Mouse (Mus musculus) adrenal gland, postnatal 10 days (tissue): ENCODE results near the gene Adam11. TPM values are rescaled to one million over a fixed set of nuclear protein-coding genes. Genes with fewer than 3 reads are reported as not detected.
A peak's percentile ranks its signal among the peaks of the same experiment; 100 is the strongest.

Source experiments
- DNase-seq: peaks from one replicate; pipeline ENCODE4 v3.0.0; 2021; ENCODE audit warnings: mixed read lengths
- total RNA-seq, 2 experiments: library from RNA; stranded (reverse); gene quantifications; 2 replicates each; pipeline ENCODE4 v1.2.3; 2021

Adam11 gene
- total RNA-seq, 2 experiments from 2014 or later, result 18.6 to 45.3 TPM

GRCm38 (mm10) chr11:102753591-102754324, 7.5 kb upstream of the Adam11 start:
- DNase-seq, result peak; percentile 10

DNA sequence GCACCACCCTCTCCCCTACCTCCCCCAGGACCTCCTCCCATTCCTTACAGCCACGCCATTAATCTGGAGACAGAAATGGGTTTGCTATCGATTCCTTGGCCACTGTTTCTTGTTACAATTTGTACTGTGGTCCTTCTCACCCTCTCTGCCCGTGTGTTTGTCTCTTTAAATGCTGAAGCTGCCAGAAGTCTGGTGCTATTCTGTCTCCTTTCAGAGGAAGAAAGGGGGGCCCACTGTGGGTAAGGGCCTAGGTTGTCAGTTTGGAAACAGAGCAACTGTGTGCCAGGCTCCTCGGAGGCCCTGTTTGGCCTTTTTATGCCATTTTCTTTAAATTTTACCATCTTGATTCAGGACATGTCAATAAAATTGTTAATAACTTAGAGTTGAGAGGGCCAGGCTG, 6.8 kb upstream of the Adam11 start:
- peak; percentile 1 for DNase-seq

DNA sequence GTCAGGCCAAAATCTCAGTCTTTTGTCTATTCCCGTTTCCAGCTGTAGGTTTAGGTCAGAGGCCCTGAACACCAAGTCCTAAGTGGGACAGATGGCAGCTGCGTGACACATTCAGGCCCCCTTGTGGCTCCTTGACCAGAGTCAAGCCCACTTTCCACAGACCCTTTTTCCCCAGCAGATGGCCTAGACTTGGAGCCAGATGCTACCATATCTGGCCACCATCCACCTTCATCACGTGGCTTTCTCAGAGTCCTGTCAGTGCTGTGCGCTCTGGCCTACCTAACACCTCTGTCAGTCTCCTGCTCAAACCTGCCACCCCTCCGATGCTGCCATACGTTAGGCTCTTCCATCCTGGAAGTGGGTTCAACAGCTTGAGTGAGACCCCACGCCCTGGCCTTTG, 5.8 kb upstream of the Adam11 start:
- peak; percentile 1 for DNase-seq

- DNase-seq, result peak; percentile 59
Observed at GRCm38 (mm10) chr11:102758977-102759376, 2.3 kb upstream of the Adam11 start.

DNA sequence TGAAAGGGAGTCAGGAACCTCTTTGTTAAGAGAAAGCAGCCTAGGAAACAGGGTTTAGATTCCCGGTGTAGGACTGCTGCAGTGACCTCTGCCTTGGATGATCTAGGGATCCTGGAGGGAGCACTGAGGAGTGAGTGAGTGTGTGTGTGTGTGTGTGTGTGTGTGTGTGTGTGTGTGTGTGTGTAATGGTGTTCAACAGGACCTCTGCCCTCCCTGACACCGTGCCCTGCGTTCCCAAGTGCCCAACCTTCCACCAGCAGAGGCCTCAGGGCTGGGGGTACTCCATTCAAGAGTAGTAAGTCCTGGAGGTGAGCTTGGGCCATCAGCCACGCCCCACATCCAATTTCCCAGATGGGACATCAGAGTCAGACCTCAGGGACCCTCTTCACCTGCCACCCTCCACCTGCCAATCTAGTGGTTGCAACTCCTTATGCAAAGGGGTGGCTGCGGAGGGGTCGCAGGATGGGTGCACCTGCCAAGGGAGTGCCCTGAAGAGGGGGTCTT, 382 bp upstream of the Adam11 start:
- no peak for DNase-seq

DNA sequence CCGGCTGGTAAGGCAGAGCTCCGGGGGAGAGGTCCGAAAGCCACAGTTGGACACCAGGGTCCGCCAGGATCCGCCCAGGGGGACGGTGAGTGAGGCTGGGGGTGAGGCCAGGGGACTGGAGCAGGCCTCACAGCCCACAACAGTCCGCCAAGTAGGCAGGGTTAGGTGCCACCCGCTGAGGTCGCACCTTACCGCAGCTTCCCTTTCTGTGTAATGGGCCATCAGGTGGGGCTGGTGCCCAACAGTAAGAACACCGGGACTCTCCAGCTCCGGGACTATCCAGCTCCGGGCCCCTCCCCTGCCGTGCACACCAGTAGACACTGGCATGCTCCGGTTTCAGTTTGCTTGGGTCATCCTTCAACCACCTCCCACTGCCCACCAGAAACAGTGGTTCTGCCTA, 1.0 kb downstream of the Adam11 start:
- DNase-seq, result no peak

- no peak for DNase-seq
Observed at GRCm38 (mm10) chr11:102763009-102763767, 1.9 kb downstream of the Adam11 start.

GRCm38 (mm10) chr11:102765416-102765815, 4.2 kb downstream of the Adam11 start:
- no peak for DNase-seq

- DNase-seq, result peak; percentile 33
Observed at GRCm38 (mm10) chr11:102767055-102767670, 5.9 kb downstream of the Adam11 start.

- DNase-seq, result no peak
Observed at GRCm38 (mm10) chr11:102769141-102769540, 7.9 kb downstream of the Adam11 start.

GRCm38 (mm10) chr11:102769993-102770661, 8.9 kb downstream of the Adam11 start:
- DNase-seq, result peak; percentile 0

DNA sequence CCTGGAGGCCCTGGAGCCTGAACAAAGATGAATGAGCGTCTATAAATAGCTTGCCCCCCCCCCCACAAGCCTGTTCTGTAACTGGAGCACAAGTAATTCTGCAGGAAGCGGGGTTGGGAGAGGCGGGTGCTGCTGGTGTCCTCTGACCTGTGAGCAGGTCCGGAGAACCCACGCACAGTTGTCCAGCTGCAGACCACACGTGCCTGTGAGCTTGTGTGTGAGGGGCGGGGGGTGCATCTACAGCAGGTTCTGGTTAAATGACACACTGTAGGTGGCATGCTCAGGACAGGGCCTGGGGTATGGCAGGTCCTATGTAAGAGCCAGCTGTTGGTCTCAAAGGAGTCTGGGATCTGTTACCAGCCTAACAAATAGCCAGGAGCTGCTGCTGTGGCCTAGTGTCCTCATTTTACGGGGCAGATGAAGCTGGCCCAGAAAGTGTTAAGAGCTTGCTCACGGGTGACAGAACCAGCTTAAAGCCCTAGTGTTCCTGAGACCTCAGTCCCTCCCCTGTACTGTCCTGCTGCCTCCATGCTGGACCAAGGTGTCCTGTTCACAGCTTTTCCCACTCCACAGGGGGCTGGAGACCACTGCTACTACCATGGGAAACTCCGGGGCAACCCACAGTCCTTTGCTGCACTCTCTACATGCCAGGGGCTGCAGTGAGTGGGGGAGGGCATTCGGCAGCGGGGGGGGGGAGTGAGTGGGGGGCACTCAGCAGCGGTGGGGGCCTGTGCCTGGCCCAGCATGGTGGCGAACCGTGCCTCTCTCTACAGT, 9.6 kb downstream of the Adam11 start:
- no peak for DNase-seq

DNA sequence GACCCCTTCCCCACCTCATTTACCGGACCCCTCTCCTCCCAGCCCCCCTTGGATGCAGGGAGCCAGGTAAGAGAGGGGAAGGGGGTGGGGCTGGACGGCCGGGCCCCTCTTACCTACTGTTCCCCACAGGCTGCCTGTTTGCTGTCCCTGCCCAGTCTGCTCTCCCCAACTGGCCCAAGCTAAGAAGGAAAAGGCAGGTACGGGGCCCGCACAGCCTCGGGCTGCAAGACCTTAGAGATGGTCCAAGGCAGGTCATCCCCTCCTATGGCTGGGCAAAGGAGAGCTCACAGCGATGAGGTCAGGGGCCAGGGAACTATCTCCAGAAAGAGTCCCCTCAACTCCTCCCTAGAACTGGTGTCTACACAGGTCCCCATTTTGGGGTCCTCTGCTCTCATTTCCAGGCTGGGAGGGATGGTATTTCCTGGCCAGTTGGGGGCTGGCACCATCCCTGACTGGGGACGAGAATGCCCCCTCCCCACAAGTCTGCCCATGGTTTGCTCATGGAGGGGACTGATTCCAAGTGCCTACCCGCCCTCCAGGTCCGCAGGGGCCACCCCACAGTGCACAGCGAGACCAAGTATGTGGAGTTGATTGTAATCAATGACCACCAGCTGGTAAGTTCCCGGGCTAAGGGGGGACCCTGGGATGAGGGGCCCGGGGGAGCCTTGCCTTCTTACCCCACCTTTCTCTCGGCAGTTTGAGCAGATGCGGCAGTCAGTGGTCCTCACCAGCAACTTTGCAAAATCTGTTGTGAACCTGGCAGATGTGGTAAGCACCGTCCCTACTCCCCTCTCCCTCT, 10.9 kb downstream of the Adam11 start:
- DNase-seq, result no peak

- no peak for DNase-seq
Observed at GRCm38 (mm10) chr11:102772771-102773700, 11.8 kb downstream of the Adam11 start.

DNA sequence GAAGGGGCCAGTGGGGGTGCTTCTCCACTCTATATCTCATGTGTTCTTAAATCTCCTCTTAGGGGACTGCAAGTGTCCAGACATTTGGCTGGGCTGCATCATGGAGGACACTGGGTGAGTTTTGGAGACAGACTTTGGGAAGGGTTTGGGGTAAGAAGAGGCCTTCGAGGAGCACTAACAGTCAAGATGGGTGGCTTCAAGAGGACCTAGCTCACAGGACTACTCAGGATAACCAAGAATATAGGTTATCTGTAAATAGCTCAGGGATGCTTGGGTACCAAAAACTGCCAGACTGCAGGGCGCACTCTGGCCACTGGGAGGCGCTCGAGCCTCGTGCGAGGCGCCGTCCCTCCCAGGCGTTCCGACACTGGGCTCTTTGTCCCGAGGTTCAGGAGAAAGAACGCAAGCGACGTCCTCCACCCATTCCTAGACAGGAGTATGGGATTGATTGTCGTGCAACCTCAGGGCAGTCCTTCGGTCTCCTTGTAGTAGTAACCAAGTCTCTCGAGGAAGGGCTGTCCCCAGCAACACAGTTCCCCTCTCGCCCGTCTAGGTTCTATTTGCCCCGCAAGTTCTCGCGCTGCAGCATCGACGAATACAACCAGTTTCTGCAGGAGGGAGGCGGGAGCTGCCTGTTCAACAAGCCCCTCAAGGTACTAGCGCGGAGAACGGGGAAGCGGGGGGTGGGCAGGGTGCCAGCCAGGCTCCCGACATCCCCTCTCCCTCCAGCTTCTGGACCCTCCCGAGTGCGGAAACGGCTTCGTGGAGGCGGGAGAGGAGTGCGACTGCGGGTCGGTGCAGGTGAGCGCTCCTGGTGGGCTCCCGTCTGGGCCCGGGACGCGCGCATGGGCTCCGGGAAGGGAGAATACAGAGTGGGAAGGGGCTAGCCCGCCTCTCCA, 12.7 kb downstream of the Adam11 start:
- peak; percentile 93 for DNase-seq

DNA sequence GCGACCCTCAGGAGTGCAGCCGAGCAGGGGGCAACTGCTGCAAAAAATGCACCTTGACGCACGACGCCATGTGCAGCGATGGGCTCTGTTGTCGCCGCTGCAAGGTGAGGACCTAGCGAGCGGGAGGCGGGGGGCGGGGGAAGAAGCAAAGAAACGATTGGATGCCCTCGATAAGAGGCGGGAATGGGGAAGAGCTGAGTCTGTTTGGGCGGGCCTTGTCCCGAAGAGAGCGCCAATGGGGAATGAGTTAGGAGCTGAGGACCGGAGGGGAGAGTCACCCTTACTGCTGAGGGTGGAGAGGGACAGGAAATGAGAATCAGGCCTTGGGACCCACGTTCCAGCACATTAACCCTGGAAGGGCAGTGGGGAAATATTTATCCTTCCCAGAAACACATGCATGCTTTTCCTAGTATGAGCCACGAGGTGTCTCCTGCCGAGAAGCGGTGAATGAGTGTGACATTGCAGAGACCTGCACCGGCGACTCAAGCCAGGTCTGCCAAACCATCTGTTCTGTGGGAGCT, 13.4 kb downstream of the Adam11 start:
- peak; percentile 90 for DNase-seq

DNA sequence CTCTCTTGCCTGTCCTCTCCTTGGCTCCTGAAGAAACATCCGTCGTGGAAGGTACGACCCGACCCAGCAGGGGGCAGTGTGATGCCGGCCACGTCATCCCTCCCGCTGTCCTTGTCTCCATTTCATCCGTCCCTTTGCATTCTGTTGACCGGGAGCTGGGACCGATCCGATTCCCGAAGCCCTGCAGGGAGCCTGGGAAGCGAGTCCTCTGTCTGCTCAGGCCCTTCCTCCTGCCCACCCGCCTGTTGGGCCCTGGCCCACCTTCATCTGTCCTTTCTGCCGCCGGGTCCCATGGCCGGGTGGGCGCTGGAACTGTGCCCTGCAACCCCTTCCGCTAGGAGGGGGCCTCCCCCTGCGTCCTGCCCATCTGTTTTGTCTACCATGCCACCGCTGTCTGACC, 16.4 kb downstream of the Adam11 start:
- peak; percentile 92 for DNase-seq

DNA sequence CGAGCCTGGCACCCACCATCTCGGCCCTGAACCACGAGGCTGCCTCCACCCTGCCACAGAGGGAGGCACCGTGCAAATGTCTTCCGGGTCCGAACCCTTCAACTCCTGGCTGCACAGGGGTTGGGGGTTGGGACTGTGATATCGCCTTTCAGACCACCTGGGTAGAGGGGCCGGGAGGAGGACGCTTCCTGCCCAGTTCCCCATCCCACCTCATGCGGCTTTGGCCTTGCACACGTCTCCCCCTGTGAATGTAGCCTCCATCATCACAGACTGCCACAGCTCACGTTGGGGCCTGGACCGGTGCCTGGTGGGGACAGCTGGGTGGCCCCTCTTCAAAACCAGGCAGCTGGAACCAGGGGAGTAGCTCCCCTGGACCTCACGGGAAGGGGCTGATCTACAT, 16.9 kb downstream of the Adam11 start:
- no peak for DNase-seq
